Mouse (Mus musculus): Measurements from ENCODE around the gene Zfp617. TPM values are rescaled to one million over a fixed set of nuclear protein-coding genes. Genes with fewer than 3 reads are reported as not detected.
"Not testable (repeated sequence)": the region's sequence is repeated elsewhere in the genome, so short reads cannot be mapped to it uniquely, and the experiment has no call there.

The Zfp617 gene
- polyA plus RNA-seq (2015; fragmentation: Nextera tagmentation; extraction: Ambion mirVana) = 22.3 and 23.3 TPM in 2 replicates

GRCm38 (mm10) chr8:71908309-71909261, at the start of gene Zfp617, which contains the start of gene Zfp882:
TSS of gene Zfp617 (plus strand) at chr8:71908635.
TSS of gene Zfp882 (plus strand) at chr8:71908608.
- peak within 1 kb of the TSS; percentile 76 for H3K4me2 ChIP-seq
- peak; percentile 95 for ATAC-seq (replicated peaks; ENCODE audit: insufficient number of reproducible peaks, insufficient read depth, low FRiP score, low read depth)
- 5% methylated on average over 47 of the region's 47 CpGs for WGBS

DNA sequence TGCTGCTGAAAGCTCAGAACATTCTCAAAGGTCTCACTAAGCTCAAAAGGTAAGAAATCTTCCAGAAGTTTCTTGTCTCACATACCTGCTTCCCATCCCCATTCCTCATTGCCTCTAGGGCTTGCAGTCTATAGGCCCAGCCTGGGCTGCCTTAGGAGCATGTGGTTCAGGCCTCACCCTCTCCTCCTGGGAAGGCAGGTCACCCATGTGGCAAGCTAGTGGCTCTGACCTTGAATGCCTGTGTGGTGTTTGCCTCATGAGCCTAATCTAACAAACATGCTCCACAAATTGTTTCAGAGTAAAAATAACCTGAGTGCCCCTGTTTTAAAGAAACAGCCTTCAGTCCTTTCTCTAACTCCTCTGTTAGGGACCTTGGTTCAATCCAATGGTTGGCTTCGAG, 46.9 kb upstream of the Zfp617 start:
- H3K27ac ChIP-seq; H3K27me3 ChIP-seq; H3K4me1 ChIP-seq (replicated peaks); H3K4me3 ChIP-seq; H3K36me3 ChIP-seq; ATAC-seq (replicated peaks; ENCODE audit: insufficient number of reproducible peaks, insufficient read depth, low FRiP score, low read depth); H3K9ac ChIP-seq; H3K9me3 ChIP-seq (replicated peaks); H3K4me2 ChIP-seq: not testable (repeated sequence)
- 70% methylated on average over 1 of the region's 1 CpGs for WGBS

More at GRCm38 (mm10) chr8:71908309-71909261, at the start of gene Zfp617, which contains the start of gene Zfp882:
- peak within 1 kb of the TSS; percentile 90 for H3K9ac ChIP-seq
- peak within 1 kb of the TSS; percentile 89 for H3K4me3 ChIP-seq
- H3K36me3 ChIP-seq = peaks cover 3% of the 10 kb centered on the region; the same call in 1 of the 2 replicates
- peak within 1 kb of the TSS; percentile 97 for H3K27ac ChIP-seq
- no peaks in the 10 kb centered on the region; the same call in 1 of the 2 replicates for H3K27me3 ChIP-seq
- H3K9me3 ChIP-seq (replicated peaks) = no peaks in the 10 kb centered on the region
- peaks cover 4% of the 10 kb centered on the region; the same call in 1 of the 2 replicates for H3K4me1 ChIP-seq (replicated peaks)

DNA sequence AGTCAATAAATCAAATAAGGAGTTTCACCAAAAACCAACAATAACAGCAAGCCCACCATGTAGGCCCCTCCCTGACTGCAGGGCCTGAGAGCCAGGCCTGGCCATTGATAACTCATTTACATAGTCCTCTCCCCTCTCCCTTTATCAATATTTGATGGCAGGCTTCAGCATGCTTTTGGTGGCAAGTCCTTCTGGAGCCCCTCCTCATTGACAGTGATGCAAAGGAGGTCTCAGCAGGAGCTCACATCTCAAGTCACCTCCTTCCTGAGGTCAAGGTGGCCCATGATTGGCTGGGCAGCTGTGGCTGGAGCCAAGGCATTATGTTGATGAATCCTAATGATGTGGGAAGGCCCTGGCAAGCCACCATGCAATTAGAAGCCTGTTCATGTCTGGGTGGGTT, 46.4 kb upstream of the Zfp617 start:
- not testable (repeated sequence) for H3K4me3 ChIP-seq; H3K27ac ChIP-seq; H3K9ac ChIP-seq; ATAC-seq (replicated peaks; ENCODE audit: insufficient number of reproducible peaks, insufficient read depth, low FRiP score, low read depth); H3K4me1 ChIP-seq (replicated peaks); H3K9me3 ChIP-seq (replicated peaks); H3K27me3 ChIP-seq; H3K36me3 ChIP-seq; H3K4me2 ChIP-seq

- peaks cover 9% of the 10 kb centered on the region; the same call in 1 of the 2 replicates for H3K9me3 ChIP-seq (replicated peaks)
- peaks cover 22% of the 10 kb centered on the region for H3K36me3 ChIP-seq
- WGBS = 4% methylated on average over 44 of the region's 45 CpGs
- 0 out of 2 replicates have a peak, but pooled peaks cover 4% of the 10 kb centered on the region for H3K4me1 ChIP-seq (replicated peaks)
- H3K27me3 ChIP-seq = no peaks in the 10 kb centered on the region
- H3K4me2 ChIP-seq = peak within 1 kb of the TSS; percentile 93
- H3K4me3 ChIP-seq = peak within 1 kb of the TSS; percentile 73
- peak within 1 kb of the TSS; percentile 83 for H3K9ac ChIP-seq
- H3K27ac ChIP-seq = peak within 1 kb of the TSS; percentile 78
- ATAC-seq (replicated peaks; ENCODE audit: insufficient number of reproducible peaks, insufficient read depth, low FRiP score, low read depth) = peak; percentile 84
These were observed 26.7 kb upstream of the Zfp617 start, which contains the start of gene Zfp709 for GRCm38 (mm10) chr8:71881618-71882274. TSS of gene Zfp709 (plus strand) at chr8:71882019.

GRCm38 (mm10) chr8:71900666-71901065, 7.8 kb upstream of the Zfp617 start:
- H3K4me3 ChIP-seq; H3K36me3 ChIP-seq; H3K4me1 ChIP-seq (replicated peaks); H3K9ac ChIP-seq; H3K27ac ChIP-seq; H3K4me2 ChIP-seq; H3K27me3 ChIP-seq; H3K9me3 ChIP-seq (replicated peaks); ATAC-seq (replicated peaks; ENCODE audit: insufficient number of reproducible peaks, insufficient read depth, low FRiP score, low read depth): not testable (repeated sequence)
- WGBS = 36% methylated on average over 11 of the region's 11 CpGs

DNA sequence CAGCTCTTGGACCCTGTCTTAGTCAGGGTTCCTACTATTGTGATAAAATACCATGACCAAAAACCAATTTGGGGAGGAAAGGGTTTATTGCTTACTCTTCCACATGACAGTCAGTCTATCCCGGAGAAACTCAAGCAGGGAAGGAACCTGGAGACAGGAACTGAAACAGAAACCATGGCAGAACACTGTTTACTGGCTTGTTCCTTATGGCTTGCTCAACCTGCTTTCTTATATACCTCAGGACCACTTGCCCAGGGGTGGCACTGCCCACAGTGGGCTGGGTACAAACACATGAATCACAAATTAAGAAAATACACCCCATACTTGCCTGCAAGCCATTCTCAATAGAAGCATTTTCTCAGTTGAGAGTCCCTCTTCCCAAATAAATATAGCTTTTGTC, 5.4 kb upstream of the Zfp617 start:
- not testable (repeated sequence) for H3K36me3 ChIP-seq; ATAC-seq (replicated peaks; ENCODE audit: insufficient number of reproducible peaks, insufficient read depth, low FRiP score, low read depth); H3K4me2 ChIP-seq; H3K9ac ChIP-seq; H3K27ac ChIP-seq; H3K9me3 ChIP-seq (replicated peaks); H3K4me1 ChIP-seq (replicated peaks); H3K27me3 ChIP-seq; H3K4me3 ChIP-seq
- 43% methylated on average over 1 of the region's 1 CpGs for WGBS

DNA sequence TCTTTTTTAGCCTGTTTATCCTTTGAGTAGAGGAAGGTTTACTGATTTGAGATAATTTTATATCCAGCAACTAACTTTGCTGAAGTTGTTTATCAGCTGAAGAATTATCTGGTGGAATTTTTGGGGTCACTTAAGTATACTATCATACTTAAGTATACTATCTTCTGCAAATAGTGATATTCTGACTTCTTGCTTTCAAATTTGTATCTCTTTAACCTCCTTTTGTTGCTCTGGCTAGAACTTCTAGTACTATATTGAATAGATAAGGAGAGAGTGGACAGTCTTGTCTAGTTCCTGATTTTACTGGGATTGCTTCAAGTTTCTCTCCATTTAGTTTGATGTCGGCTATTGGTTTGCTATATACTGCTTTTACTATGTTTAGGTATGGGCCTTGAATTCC, 1.6 kb upstream of the Zfp617 start:
- no peaks in the 10 kb centered on the region; the same call in 1 of the 2 replicates for H3K27me3 ChIP-seq
- no peak overlapping the region for H3K4me3 ChIP-seq
- peaks cover 4% of the 10 kb centered on the region; the same call in 1 of the 2 replicates for H3K4me1 ChIP-seq (replicated peaks)
- no peaks in the 10 kb centered on the region for H3K9me3 ChIP-seq (replicated peaks)
- no peaks in the 10 kb centered on the region for H3K36me3 ChIP-seq
- ATAC-seq (replicated peaks; ENCODE audit: insufficient number of reproducible peaks, insufficient read depth, low FRiP score, low read depth) = no peak
- 93% methylated on average over 1 of the region's 1 CpGs for WGBS
- no peak overlapping the region for H3K9ac ChIP-seq
- H3K4me2 ChIP-seq = no peak overlapping the region
- H3K27ac ChIP-seq = no peak overlapping the region

GRCm38 (mm10) chr8:71907798-71908257, 607 bp upstream of the Zfp617 start:
- 92% methylated on average over 5 of the region's 5 CpGs for WGBS
- H3K27me3 ChIP-seq = no peaks in the 10 kb centered on the region; the same call in 1 of the 2 replicates

GRCm38 (mm10) chr8:71912286-71912685, 3.9 kb downstream of the Zfp617 start:
- WGBS = 68% methylated on average over 2 of the region's 2 CpGs
- H3K4me1 ChIP-seq (replicated peaks) = peaks cover 4% of the 10 kb centered on the region; the same call in 1 of the 2 replicates
- no peaks in the 10 kb centered on the region for H3K27me3 ChIP-seq
- H3K9ac ChIP-seq = no peak overlapping the region
- no peak overlapping the region for H3K4me3 ChIP-seq
- H3K9me3 ChIP-seq (replicated peaks) = no peaks in the 10 kb centered on the region
- no peak for ATAC-seq (replicated peaks; ENCODE audit: insufficient number of reproducible peaks, insufficient read depth, low FRiP score, low read depth)
- H3K4me2 ChIP-seq = no peak overlapping the region
- H3K36me3 ChIP-seq = peaks cover 23% of the 10 kb centered on the region
- no peak overlapping the region for H3K27ac ChIP-seq

More at GRCm38 (mm10) chr8:71907798-71908257, 607 bp upstream of the Zfp617 start:
- Histone ChIP-seq H3K36me3 (no peaks in the 10 kb centered on the region), H3K4me1 (replicated peaks) (peaks cover 4% of the 10 kb centered on the region; the same call in 1 of the 2 replicates), H3K4me2 (peak overlapping the region; percentile 76), H3K4me3 (peak overlapping the region; percentile 89), H3K27ac (no peak overlapping the region), H3K9me3 (replicated peaks) (no peaks in the 10 kb centered on the region), H3K9ac (no peak overlapping the region)
- ATAC-seq (replicated peaks; ENCODE audit: insufficient number of reproducible peaks, insufficient read depth, low FRiP score, low read depth) = no peak

DNA sequence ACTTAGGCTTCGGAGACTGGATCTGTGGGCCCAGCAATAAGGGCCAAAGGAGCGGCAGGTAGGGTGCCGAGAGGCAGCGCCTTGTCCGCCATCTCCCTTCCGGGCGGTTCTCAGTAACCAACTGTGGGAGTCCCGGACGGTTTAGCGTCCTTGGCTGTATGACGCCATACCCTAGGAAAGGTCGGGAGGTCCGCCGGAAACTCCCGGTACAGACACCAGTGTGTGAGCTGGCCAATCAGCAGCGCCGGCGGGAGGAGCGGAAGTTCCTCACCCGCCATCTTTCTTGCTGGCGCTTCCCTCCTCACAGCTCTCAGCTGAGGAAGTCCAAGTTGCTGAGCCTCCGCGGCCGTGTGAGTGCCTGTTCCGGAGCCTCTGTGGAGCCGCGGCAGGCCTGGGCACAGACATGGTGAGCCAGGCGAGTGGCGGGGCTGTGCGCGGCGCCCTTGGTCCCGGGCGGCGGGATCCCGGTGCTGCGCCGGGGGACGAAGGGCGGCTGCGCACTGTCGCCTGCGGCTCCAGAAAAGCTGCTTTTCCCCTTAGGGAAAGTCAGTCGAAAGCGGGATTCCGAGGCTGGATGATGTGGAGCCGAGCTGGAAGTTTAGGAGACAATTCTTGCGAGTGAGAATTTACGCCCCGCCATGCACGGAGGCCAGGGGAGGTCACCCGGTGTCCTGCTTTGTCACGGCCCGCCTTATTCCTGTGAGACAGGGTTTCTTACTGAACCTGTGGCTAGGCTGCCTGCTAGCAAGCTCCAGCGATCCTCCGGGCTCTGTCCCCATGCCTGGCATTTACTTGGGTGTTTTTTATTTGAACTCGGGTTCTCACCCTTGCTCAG, 14.3 kb downstream of the Zfp617 start:
- Histone ChIP-seq H3K27me3 (no peaks in the 10 kb centered on the region), H3K4me3 (peak overlapping the region; percentile 87), H3K27ac (peak overlapping the region; percentile 99), H3K4me1 (replicated peaks) (peaks cover 5% of the 10 kb centered on the region), H3K4me2 (peak overlapping the region; percentile 61), H3K9ac (peak overlapping the region; percentile 90), H3K36me3 (0 out of 2 replicates have a peak, but pooled peaks cover under 1% of the 10 kb centered on the region), H3K9me3 (replicated peaks) (no peaks in the 10 kb centered on the region)
- peak; percentile 100 for ATAC-seq (replicated peaks; ENCODE audit: insufficient number of reproducible peaks, insufficient read depth, low FRiP score, low read depth)
- under 1% methylated on average over 57 of the region's 57 CpGs for WGBS

Data from heart, embryonic 15.5 days (tissue).